In the genomic region with DNA sequence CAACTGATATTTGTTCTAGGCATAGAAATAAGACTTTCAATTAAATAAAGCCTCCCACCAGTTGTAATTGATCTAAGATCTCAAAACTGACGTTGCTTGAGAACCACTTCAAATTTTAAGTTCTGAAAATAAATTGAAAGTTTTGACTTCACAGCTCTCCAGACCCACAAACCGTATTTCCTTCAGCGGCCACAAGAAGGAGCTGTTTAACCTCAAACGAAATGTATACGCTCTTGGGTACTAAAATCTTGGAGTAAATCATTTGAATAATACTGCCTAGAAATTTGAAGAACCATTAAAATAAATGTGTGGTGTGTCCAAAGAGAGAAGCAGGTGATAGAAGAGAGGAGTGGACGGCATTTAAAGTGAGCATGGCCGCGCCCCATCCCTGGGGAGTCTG, we compare ENCODE assay signal across 9 mouse cellular contexts.
DNase-seq lines count a peak whose midpoint lies in the region; TF ChIP-seq lines count a peak whose summit lies in the region.
"Had no signal": no experiment of that assay in that cellular context is flagged by ENCODE, and none has a peak within 500 bp of the region (broad histone marks: within the 10 kb centered on the region; RNA-seq: fewer than 3 reads in every experiment).

No protein-coding gene starts in this region.

- no peak overlapping the region for H3K27ac ChIP-seq in layer of hippocampus, adult 2 months
- H3K27ac ChIP-seq: limb, embryonic 12.5 days; stomach, embryonic 15.5 days had no signal

- no peak for DNase-seq in layer of hippocampus, adult 2 months (ENCODE audit: low spot score in 2 of 2)
- DNase-seq in layer of hippocampus, postnatal 14 days (ENCODE audit: low spot score in 2 of 2) = no peak
- peak; percentile 25 for DNase-seq in ES-CJ7 (ENCODE audit: low read depth, low spot score)
- peak; percentile 76 for DNase-seq in brain, adult 2 months (ENCODE audit: low read depth, low spot score)
- DNase-seq in hindlimb bud, embryonic 11.5 days (ENCODE audit: extremely low spot score, low read depth, low spot score) = peak; percentile 39
- peak; percentile 20 for DNase-seq in retina, adult 2 months (ENCODE audit: low read depth, low spot score)
- no peak for DNase-seq in urinary bladder, postnatal 4 days (ENCODE audit: low spot score in 2 of 2)

- H3K4me3 ChIP-seq in layer of hippocampus, adult 2 months = no peak overlapping the region
- H3K4me3 ChIP-seq: limb, embryonic 12.5 days; stomach, embryonic 15.5 days had no signal

- peak; percentile 89 for TF ChIP-seq CTCF in layer of hippocampus, adult 2 months (conservative IDR thresholded peaks at IDR 0.05)

Comparison
In these comparisons a context has a peak if more than half of its experiments do, and no peak if none do; other contexts are left out.
1. DNase-seq: peak in ES-CJ7 (single experiment), brain, adult 2 months (single experiment), hindlimb bud, embryonic 11.5 days (single experiment) and retina, adult 2 months (single experiment); none in layer of hippocampus, adult 2 months (0 of 2), layer of hippocampus, postnatal 14 days (0 of 2) and urinary bladder, postnatal 4 days (0 of 2).